Mouse (Mus musculus) embryonic facial prominence, embryonic 12.5 days (tissue): Measurements from ENCODE around the gene Dennd2c. TPM values are rescaled to one million over a fixed set of nuclear protein-coding genes. Genes with fewer than 3 reads are reported as not detected.
"Not testable (repeated sequence)": the region's sequence is repeated elsewhere in the genome, so short reads cannot be mapped to it uniquely, and the experiment has no call there.

Source experiments
- ATAC-seq: fragments of 200-750 bp; cut with Nextera tagmentation; 2 replicates; pipeline ENCODE4 v1.8.0; 2017; ENCODE audit not compliant: insufficient number of reproducible peaks, insufficient read depth, low FRiP score, low TSS enrichment
- H3K27ac ChIP-seq: fragments of 300-500 bp; sonication (generic); 2 replicates; pipeline ENCODE4 v1.5.1; 2016; ENCODE audit warnings: mild to moderate bottlenecking
- H3K27me3 ChIP-seq: fragments of 300-500 bp; sonication (generic); 2 replicates; pipeline ENCODE4 v1.6.1; 2016; ENCODE audit warnings: mild to moderate bottlenecking, moderate library complexity
- H3K36me3 ChIP-seq: fragments of 300-500 bp; sonication (generic); 2 replicates; pipeline ENCODE4 v1.6.1; 2016; ENCODE audit warnings: mild to moderate bottlenecking
- H3K4me1 ChIP-seq: fragments of 300-500 bp; sonication (generic); 2 replicates; pipeline ENCODE4 v1.6.1; 2016
- H3K4me2 ChIP-seq: fragments of 300-500 bp; sonication (generic); replicated peaks from 2 replicates; pipeline ENCODE4 v1.6.1; 2016; ENCODE audit warnings: mild to moderate bottlenecking, moderate library complexity
- H3K4me3 ChIP-seq: fragments of 300-500 bp; sonication (generic); 2 replicates; pipeline ENCODE4 v1.5.1; 2016; ENCODE audit warnings: mild to moderate bottlenecking
- H3K9ac ChIP-seq: fragments of 300-500 bp; sonication (generic); 2 replicates; pipeline ENCODE4 v1.6.1; 2016; ENCODE audit warnings: mild to moderate bottlenecking, moderate library complexity
- H3K9me3 ChIP-seq: fragments of 300-500 bp; sonication (generic); 2 replicates; pipeline ENCODE4 v1.6.1; 2016; ENCODE audit warnings: mild to moderate bottlenecking, moderate library complexity
- WGBS: fragments of 180-500 bp; shearing (Covaris S2); methylation state at CpG from one replicate; pipeline ENCODE4 v1.1.7; 2016; 5-methylcytosine and 5-hydroxymethylcytosine counted together
- polyA plus RNA-seq: library from polyadenylated mRNA; unstranded; fragments of >200 nt; fragmentation: Nextera tagmentation; extraction: Ambion mirVana; gene quantifications from 2 replicates; pipeline ENCODE4 v1.2.1, GENCODE M21; 2016

Gene Dennd2c
- polyA plus RNA-seq, 1 experiment from 2014 or later: 7.4 TPM

DNA sequence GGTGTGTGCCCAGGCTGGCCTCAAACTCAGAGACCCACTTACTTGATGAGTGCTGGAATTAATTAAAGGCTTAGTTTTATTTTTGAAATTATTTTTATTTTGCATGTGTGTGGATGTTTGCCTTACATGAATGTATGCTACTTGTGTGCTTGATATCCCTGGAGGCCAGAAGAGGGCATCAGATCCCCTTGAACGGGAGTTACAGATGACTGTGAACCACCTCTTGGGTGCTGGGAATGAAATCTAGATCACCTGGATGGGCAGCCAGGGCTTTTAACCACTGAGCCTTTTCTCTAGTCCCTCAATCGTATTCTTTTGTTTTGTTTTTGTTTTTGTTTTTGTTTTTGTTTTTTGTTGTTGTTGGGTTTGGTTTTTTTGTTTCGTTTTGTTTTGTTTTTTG lies 23.7 kb downstream of the Dennd2c start:
- H3K27ac ChIP-seq: no peak overlapping the region
- no peaks in the 10 kb centered on the region for H3K27me3 ChIP-seq
- no peaks in the 10 kb centered on the region for H3K9me3 ChIP-seq
- WGBS: 92% methylated on average over 3 of the region's 3 CpGs
- H3K9ac ChIP-seq: no peak overlapping the region
- H3K4me1 ChIP-seq: peaks cover 12% of the 10 kb centered on the region
- no peak for ATAC-seq
- no peaks in the 10 kb centered on the region for H3K36me3 ChIP-seq
- no peak overlapping the region for H3K4me2 ChIP-seq
- H3K4me3 ChIP-seq: no peak overlapping the region

DNA sequence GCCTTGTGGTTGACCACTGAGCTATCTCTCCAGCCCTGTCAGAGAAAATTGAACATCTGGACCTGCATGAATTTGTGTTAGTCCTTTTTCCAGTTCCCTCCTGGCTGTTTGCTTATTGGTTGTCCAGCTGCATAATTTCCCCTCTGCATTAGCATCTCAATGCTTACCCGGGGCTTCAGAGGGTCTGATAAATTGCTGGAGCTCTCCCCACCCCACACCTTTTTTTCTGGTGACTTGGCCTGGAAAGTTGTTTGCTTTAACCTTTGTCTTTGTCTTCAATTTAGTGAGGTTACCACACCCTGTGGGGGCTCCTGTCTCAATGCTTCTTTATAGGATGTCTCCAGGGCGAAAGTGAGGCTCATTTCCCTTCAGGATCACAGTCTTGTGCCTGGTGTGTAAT lies 24.8 kb downstream of the Dennd2c start:
- no peak overlapping the region for H3K9ac ChIP-seq
- peaks cover 12% of the 10 kb centered on the region for H3K4me1 ChIP-seq
- 55% methylated on average over 2 of the region's 2 CpGs for WGBS
- no peaks in the 10 kb centered on the region for H3K36me3 ChIP-seq
- no peaks in the 10 kb centered on the region for H3K9me3 ChIP-seq
- H3K4me3 ChIP-seq: no peak overlapping the region
- no peak overlapping the region for H3K27ac ChIP-seq
- no peak for ATAC-seq
- H3K27me3 ChIP-seq: no peaks in the 10 kb centered on the region
- no peak overlapping the region for H3K4me2 ChIP-seq

- no peak overlapping the region for H3K9ac ChIP-seq
- no peak overlapping the region for H3K4me3 ChIP-seq
- 70% methylated on average over 5 of the region's 5 CpGs for WGBS
- no peak overlapping the region for H3K27ac ChIP-seq
- H3K36me3 ChIP-seq: no peaks in the 10 kb centered on the region
- H3K4me1 ChIP-seq: peaks cover 12% of the 10 kb centered on the region
- H3K9me3 ChIP-seq: no peaks in the 10 kb centered on the region
- no peaks in the 10 kb centered on the region for H3K27me3 ChIP-seq
- no peak for ATAC-seq
- no peak overlapping the region for H3K4me2 ChIP-seq
Observed at GRCm38 (mm10) chr3:103127721-103128120, 25.3 kb downstream of the Dennd2c start.

- H3K4me3 ChIP-seq: no peak overlapping the region
- no peak overlapping the region for H3K9ac ChIP-seq
- H3K4me1 ChIP-seq: peaks cover 12% of the 10 kb centered on the region
- H3K27me3 ChIP-seq: no peaks in the 10 kb centered on the region
- H3K4me2 ChIP-seq: no peak overlapping the region
- 42% methylated on average over 4 of the region's 4 CpGs for WGBS
- no peak for ATAC-seq
- no peaks in the 10 kb centered on the region for H3K9me3 ChIP-seq
- no peak overlapping the region for H3K27ac ChIP-seq
- no peaks in the 10 kb centered on the region for H3K36me3 ChIP-seq
Observed at GRCm38 (mm10) chr3:103128251-103128650, 25.8 kb downstream of the Dennd2c start.

- no peak overlapping the region for H3K9ac ChIP-seq
- H3K4me3 ChIP-seq: no peak overlapping the region
- H3K36me3 ChIP-seq: no peaks in the 10 kb centered on the region
- WGBS: 80% methylated on average over 8 of the region's 8 CpGs
- peaks cover 12% of the 10 kb centered on the region for H3K4me1 ChIP-seq
- H3K27me3 ChIP-seq: no peaks in the 10 kb centered on the region
- no peak for ATAC-seq
- H3K27ac ChIP-seq: 0 out of 2 replicates have a peak overlapping the region, but pooled peaks have one; percentile 30
- no peak overlapping the region for H3K4me2 ChIP-seq
- no peaks in the 10 kb centered on the region for H3K9me3 ChIP-seq
Observed at GRCm38 (mm10) chr3:103129367-103130159, 27.2 kb downstream of the Dennd2c start.

- H3K9ac ChIP-seq: no peak overlapping the region
- H3K4me2 ChIP-seq: no peak overlapping the region
- ATAC-seq: no peak; the same call in 1 of the 2 replicates
- peaks cover 12% of the 10 kb centered on the region for H3K4me1 ChIP-seq
- H3K9me3 ChIP-seq: no peaks in the 10 kb centered on the region
- no peak overlapping the region for H3K4me3 ChIP-seq
- 42% methylated on average over 6 of the region's 6 CpGs for whole genome bisulfite sequencing
- 0 out of 2 replicates have a peak overlapping the region, but pooled peaks have one; percentile 30 for H3K27ac ChIP-seq
- H3K36me3 ChIP-seq: no peaks in the 10 kb centered on the region
- H3K27me3 ChIP-seq: no peaks in the 10 kb centered on the region
Observed at GRCm38 (mm10) chr3:103130236-103130751, 27.9 kb downstream of the Dennd2c start.

GRCm38 (mm10) chr3:103133098-103133497 lies 30.7 kb downstream of the Dennd2c start:
- H3K9ac ChIP-seq: no peak overlapping the region
- H3K27ac ChIP-seq: no peak overlapping the region
- WGBS: 82% methylated on average over 10 of the region's 10 CpGs

DNA sequence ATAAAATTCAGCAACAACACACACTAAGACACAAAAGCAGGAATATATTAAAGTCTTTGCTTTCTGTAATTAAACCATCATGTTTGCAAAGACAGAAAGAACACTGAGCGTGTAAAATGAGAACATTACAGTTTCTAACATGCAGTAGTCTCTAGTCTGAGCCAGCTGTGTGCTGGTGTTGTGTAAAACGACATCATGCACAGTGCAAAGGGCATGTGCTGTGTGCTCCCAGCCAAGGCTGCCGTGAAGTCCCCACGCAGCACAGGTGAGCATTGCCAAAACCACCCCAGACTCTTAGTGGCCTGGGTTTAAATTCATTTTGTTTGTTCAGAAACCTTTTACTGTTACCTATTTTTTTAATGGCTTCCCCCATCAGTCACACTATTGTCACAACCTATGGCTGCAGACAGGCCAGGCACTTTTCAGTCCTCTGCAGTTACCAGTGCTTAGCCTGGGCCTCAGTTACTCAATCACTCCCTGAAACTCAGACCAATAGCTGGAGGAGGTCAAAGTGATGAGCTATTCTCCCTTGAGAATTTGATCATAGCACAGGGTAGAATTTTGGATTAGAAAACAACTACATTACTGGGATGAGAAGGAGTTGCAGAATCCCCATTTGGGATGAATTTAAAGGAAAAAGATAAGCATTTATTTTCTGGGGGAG lies 34.1 kb downstream of the Dennd2c start:
- no peak overlapping the region for H3K27ac ChIP-seq
- H3K27me3 ChIP-seq: no peaks in the 10 kb centered on the region
- H3K9me3 ChIP-seq: no peaks in the 10 kb centered on the region
- WGBS: 61% methylated on average over 4 of the region's 4 CpGs
- no peak overlapping the region for H3K4me2 ChIP-seq
- no peak for ATAC-seq
- peaks cover 3% of the 10 kb centered on the region; the same call in 1 of the 2 replicates for H3K36me3 ChIP-seq
- H3K4me3 ChIP-seq: no peak overlapping the region
- H3K4me1 ChIP-seq: no peaks in the 10 kb centered on the region
- H3K9ac ChIP-seq: no peak overlapping the region

More at GRCm38 (mm10) chr3:103133098-103133497, 30.7 kb downstream of the Dennd2c start:
- ATAC-seq: no peak
- no peaks in the 10 kb centered on the region for H3K27me3 ChIP-seq
- H3K4me1 ChIP-seq: peaks cover 12% of the 10 kb centered on the region
- H3K36me3 ChIP-seq: no peaks in the 10 kb centered on the region
- no peaks in the 10 kb centered on the region for H3K9me3 ChIP-seq
- H3K4me3 ChIP-seq: no peak overlapping the region
- H3K4me2 ChIP-seq: no peak overlapping the region

DNA sequence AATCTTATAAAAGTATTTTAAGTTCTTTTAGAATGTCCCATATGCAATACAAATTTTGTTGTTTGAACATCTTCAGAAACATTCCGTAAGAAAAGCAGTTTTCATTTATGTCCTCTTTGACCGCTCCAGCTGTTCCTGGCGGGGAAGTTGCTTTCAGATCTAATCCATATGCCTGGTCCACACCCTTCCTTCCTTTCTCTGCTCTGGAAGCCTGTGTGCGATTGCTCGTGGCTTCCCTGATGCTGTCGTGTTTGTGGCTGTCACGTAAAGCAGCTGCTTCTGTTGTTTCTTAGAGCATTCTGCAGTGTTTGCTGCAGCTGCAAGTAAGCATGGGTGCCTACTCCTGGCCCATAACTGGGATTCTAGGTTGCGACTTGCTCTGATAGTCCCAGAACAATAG lies 36.6 kb downstream of the Dennd2c start:
- Histone ChIP-seq H3K4me3 (no peak overlapping the region), H3K4me2 (no peak overlapping the region), H3K27ac (no peak overlapping the region), H3K9me3 (no peaks in the 10 kb centered on the region), H3K36me3 (peaks cover 3% of the 10 kb centered on the region; the same call in 1 of the 2 replicates), H3K9ac (no peak overlapping the region), H3K4me1 (no peaks in the 10 kb centered on the region), H3K27me3 (no peaks in the 10 kb centered on the region)
- ATAC-seq: no peak
- 58% methylated on average over 8 of the region's 8 CpGs for WGBS

DNA sequence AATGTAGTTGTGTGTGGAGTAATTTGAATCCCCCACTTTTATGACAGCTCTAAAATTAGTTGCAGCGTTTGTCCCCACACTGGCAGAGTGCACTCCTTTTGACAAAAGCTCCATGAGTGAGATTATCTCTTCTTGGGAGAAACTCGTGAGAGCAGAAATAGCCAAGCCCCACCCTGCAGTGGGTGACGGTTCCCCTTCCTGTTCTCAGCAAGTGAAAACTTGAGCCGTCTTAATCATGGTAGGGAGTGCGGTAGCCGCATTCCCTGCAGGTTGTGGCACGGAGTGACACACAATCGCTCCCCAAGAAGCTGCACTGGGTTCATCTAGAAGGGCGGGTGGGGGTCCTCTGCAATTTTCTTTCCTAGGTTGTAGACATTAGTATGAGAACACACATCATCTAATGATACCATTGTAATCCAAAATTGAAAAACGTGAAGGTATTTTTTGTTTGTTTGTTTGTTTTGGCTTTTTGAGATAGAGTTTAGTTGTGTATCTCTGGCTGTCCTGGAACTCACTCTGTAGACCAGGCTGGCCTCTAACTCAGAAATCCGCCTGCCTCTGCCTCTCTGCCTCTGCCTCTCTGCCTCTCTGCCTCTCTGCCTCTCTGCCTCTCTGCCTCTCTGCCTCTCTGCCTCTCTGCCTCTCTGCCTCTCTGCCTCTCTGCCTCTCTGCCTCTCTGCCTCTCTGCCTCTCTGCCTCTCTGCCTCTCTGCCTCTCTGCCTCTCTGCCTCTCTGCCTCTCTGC lies 37.9 kb downstream of the Dennd2c start:
- H3K27ac ChIP-seq, ATAC-seq: not testable (repeated sequence)
- WGBS: 63% methylated on average over 11 of the region's 11 CpGs

GRCm38 (mm10) chr3:103141287-103141686 lies 38.9 kb downstream of the Dennd2c start:
- H3K9ac ChIP-seq: no peak overlapping the region
- H3K4me3 ChIP-seq: no peak overlapping the region
- H3K9me3 ChIP-seq: no peaks in the 10 kb centered on the region
- no peak overlapping the region for H3K27ac ChIP-seq
- ATAC-seq: no peak
- H3K4me1 ChIP-seq: no peaks in the 10 kb centered on the region
- H3K4me2 ChIP-seq: no peak overlapping the region
- 83% methylated on average over 11 of the region's 11 CpGs for WGBS
- no peaks in the 10 kb centered on the region for H3K27me3 ChIP-seq
- H3K36me3 ChIP-seq: peaks cover 3% of the 10 kb centered on the region; the same call in 1 of the 2 replicates

More for the DNA sequence above, 37.9 kb downstream of the Dennd2c start:
- H3K9ac ChIP-seq, H3K27me3 ChIP-seq, H3K9me3 ChIP-seq, H3K36me3 ChIP-seq, H3K4me1 ChIP-seq, H3K4me3 ChIP-seq, H3K4me2 ChIP-seq: not testable (repeated sequence)
